11 mouse cellular contexts compared by ENCODE assay signal in genomic region chr3:9123079-9123478, GRCm38 (mm10).
DNase-seq lines count a peak whose midpoint lies in the region; ATAC-seq lines count a peak whose summit lies in the region.
"Had no signal": no experiment of that assay in that cellular context is flagged by ENCODE, and none has a peak within 500 bp of the region (broad histone marks: within the 10 kb centered on the region; RNA-seq: fewer than 3 reads in every experiment).

No protein-coding gene starts in this region.

- DNase-seq in cerebellum, postnatal 10 days, result peak; percentile 13 to 25
- DNase-seq in cerebellum, postnatal 25 days, result no peak
- DNase-seq in right cerebral cortex, adult 2 months (ENCODE audit: low spot score in 2 of 2), result peak; percentile 7 to 15
- DNase-seq in right cerebral cortex, postnatal 25 days, result no peak
- DNase-seq in embryo, embryonic 9.5 days (ENCODE audit: extremely low spot score), result no peak
- DNase-seq in kidney, adult 8-10 months, result no peak
- no peak for DNase-seq in cerebellum, postnatal 4 days (ENCODE audit: low spot score in 2 of 2)
- DNase-seq: kidney, postnatal 10 days had no signal

- H3K27me3 ChIP-seq in heart, embryonic 16.5 days (ENCODE audit: control insufficient read depth, insufficient read depth, low read length), result no peaks in the 10 kb centered on the region
- H3K27me3 ChIP-seq: neural tube, embryonic 13.5 days had no signal

- ATAC-seq in heart, embryonic 16.5 days (replicated peaks; ENCODE audit: extremely low read depth, insufficient read depth, low FRiP score), result peak; percentile 86

- peak overlapping the region; percentile 44; the same call in 1 of the 2 replicates for H3K9ac ChIP-seq in heart, embryonic 16.5 days (ENCODE audit: low read length)
- H3K9ac ChIP-seq: embryonic facial prominence, embryonic 12.5 days; neural tube, embryonic 13.5 days had no signal

- no peak overlapping the region for H3K4me3 ChIP-seq in heart, embryonic 16.5 days (ENCODE audit: low read length)
- H3K4me3 ChIP-seq: embryonic facial prominence, embryonic 12.5 days; neural tube, embryonic 13.5 days had no signal

- H3K27ac ChIP-seq in heart, embryonic 16.5 days (ENCODE audit: low read length), result peak overlapping the region; percentile 86
- H3K27ac ChIP-seq: embryonic facial prominence, embryonic 12.5 days; neural tube, embryonic 13.5 days had no signal

- peak overlapping the region; percentile 7; the same call in 1 of the 2 replicates for H3K4me2 ChIP-seq in heart, embryonic 16.5 days (ENCODE audit: low read depth, low read length)
- H3K4me2 ChIP-seq: embryonic facial prominence, embryonic 12.5 days; neural tube, embryonic 13.5 days had no signal

- no peaks in the 10 kb centered on the region for H3K9me3 ChIP-seq in heart, embryonic 16.5 days (replicated peaks; ENCODE audit: control insufficient read depth, low read length)
- H3K9me3 ChIP-seq: embryonic facial prominence, embryonic 12.5 days; neural tube, embryonic 13.5 days had no signal

- 21% methylated on average over 5 of the region's 5 CpGs for WGBS in heart, embryonic 16.5 days

- H3K36me3 ChIP-seq in heart, embryonic 16.5 days (ENCODE audit: control insufficient read depth, insufficient read depth), result no peaks in the 10 kb centered on the region
- H3K36me3 ChIP-seq: embryonic facial prominence, embryonic 12.5 days; neural tube, embryonic 13.5 days had no signal

- H3K4me1 ChIP-seq in heart, embryonic 16.5 days (ENCODE audit: control insufficient read depth, insufficient read depth, low read length), result peaks cover 8% of the 10 kb centered on the region
- H3K4me1 ChIP-seq: embryonic facial prominence, embryonic 12.5 days; neural tube, embryonic 13.5 days had no signal

Comparison
In these comparisons a context has a peak if more than half of its experiments do, and no peak if none do; other contexts are left out.
1. DNase-seq: peak in cerebellum, postnatal 10 days (2 of 2) and right cerebral cortex, adult 2 months (2 of 2); none in cerebellum, postnatal 25 days (0 of 2), right cerebral cortex, postnatal 25 days (single experiment), embryo, embryonic 9.5 days (single experiment), kidney, adult 8-10 months (0 of 2) and cerebellum, postnatal 4 days (0 of 2).